17 mouse cellular contexts compared by ENCODE assay signal in genomic region chr11:46116510-46116909, GRCm38 (mm10). TPM values are rescaled to one million over a fixed set of nuclear protein-coding genes. Genes with fewer than 3 reads are reported as not detected.
A peak's percentile ranks its signal among the peaks of the same experiment; 100 is the strongest.
DNase-seq lines count a peak whose midpoint lies in the region; ATAC-seq and TF ChIP-seq lines count a peak whose summit lies in the region.
"Had no signal": no experiment of that assay in that cellular context is flagged by ENCODE, and none has a peak within 500 bp of the region (broad histone marks: within the 10 kb centered on the region; RNA-seq: fewer than 3 reads in every experiment).

No protein-coding gene starts in this region.

- H3K4me1 ChIP-seq in kidney, embryonic 16.5 days (ENCODE audit: insufficient read depth, low read length) = peaks cover 17% of the 10 kb centered on the region; the same call in 1 of the 2 replicates
- H3K4me1 ChIP-seq in heart, adult 2 months (ENCODE audit: control insufficient read depth, insufficient read depth, low read length) = peaks cover 9% of the 10 kb centered on the region
- H3K4me1 ChIP-seq: forebrain, embryonic 12.5 days; liver, embryonic 13.5 days had no signal

- H3K4me2 ChIP-seq in kidney, embryonic 16.5 days (replicated peaks; ENCODE audit: low read depth, low read length) = no peak overlapping the region
- H3K4me2 ChIP-seq in myocyte (ENCODE audit: low read depth) = peak overlapping the region; percentile 25
- H3K4me2 ChIP-seq: embryonic facial prominence, embryonic 13.5 days; forebrain, embryonic 12.5 days; heart, embryonic 11.5 days; liver, embryonic 13.5 days had no signal

- DNase-seq in kidney, adult 18-20 months = no peak
- peak; percentile 54 for DNase-seq in T-cell, adult 2 months (ENCODE audit: low spot score)
- DNase-seq in cerebellum, postnatal 25 days = no peak
- no peak for DNase-seq in heart, adult 2 months
- DNase-seq: adrenal gland, postnatal 25 days; heart, postnatal 4 days; layer of hippocampus, adult 9-11 months; liver, embryonic 13.5 days; thymus, postnatal 14 days had no signal

- peak; percentile 40; the same call in 1 of the 2 replicates for ATAC-seq in kidney, embryonic 16.5 days (ENCODE audit: low FRiP score, low TSS enrichment)
- ATAC-seq in CD4-positive, CD25-positive, alpha-beta regulatory T cell, adult 4 months = peak; percentile 32
- ATAC-seq in activated CD4-positive, CD25-positive, alpha-beta regulatory T cell, adult 4 months = no peak
- ATAC-seq: inflammation-experienced regulatory T-cells, adult 6 months had no signal

- TF ChIP-seq POLR2A in myocyte (IDR thresholded peaks at IDR 0.05; ENCODE audit: insufficient read length, low read depth) = no peak
- no peak for TF ChIP-seq POLR2A in heart, adult 2 months (IDR thresholded peaks at IDR 0.05; ENCODE audit: insufficient read depth, low read depth, low read length)

- no peak for TF ChIP-seq EP300 in heart, adult 2 months (IDR thresholded peaks at IDR 0.05; ENCODE audit: insufficient read depth, low read depth, low read length)

- no peak overlapping the region for H3K4me3 ChIP-seq in kidney, embryonic 16.5 days (ENCODE audit: low read length)
- no peak overlapping the region for H3K4me3 ChIP-seq in myocyte
- H3K4me3 ChIP-seq in heart, adult 2 months = no peak overlapping the region
- H3K4me3 ChIP-seq: embryonic facial prominence, embryonic 13.5 days; forebrain, embryonic 12.5 days; liver, embryonic 13.5 days had no signal

- H3K27me3 ChIP-seq in kidney, embryonic 16.5 days (ENCODE audit: insufficient read depth, low read length) = no peaks in the 10 kb centered on the region
- no peaks in the 10 kb centered on the region for H3K27me3 ChIP-seq in myocyte (ENCODE audit: control insufficient read depth, insufficient read depth, insufficient read length)
- H3K27me3 ChIP-seq in heart, adult 2 months (ENCODE audit: control insufficient read depth, insufficient read depth, low read length) = no peaks in the 10 kb centered on the region
- H3K27me3 ChIP-seq: embryonic facial prominence, embryonic 13.5 days; forebrain, embryonic 12.5 days had no signal

- peaks cover 15% of the 10 kb centered on the region; the same call in 1 of the 2 replicates for H3K36me3 ChIP-seq in kidney, embryonic 16.5 days (ENCODE audit: insufficient read depth, low read length)
- peaks cover 44% of the 10 kb centered on the region for H3K36me3 ChIP-seq in myocyte (ENCODE audit: control insufficient read depth, insufficient read depth)
- peaks cover 15% of the 10 kb centered on the region for H3K36me3 ChIP-seq in heart, adult 2 months (ENCODE audit: control insufficient read depth, insufficient read depth, low read length)
- H3K36me3 ChIP-seq: liver, embryonic 13.5 days had no signal

- 58% methylated on average over 2 of the region's 2 CpGs for WGBS in kidney, embryonic 16.5 days
- 79% methylated on average over 2 of the region's 2 CpGs for WGBS in heart, adult 2 months

- no peak for TF ChIP-seq CTCF in heart, adult 2 months (IDR thresholded peaks at IDR 0.05)

- no peaks in the 10 kb centered on the region for H3K9me3 ChIP-seq in kidney, embryonic 16.5 days (ENCODE audit: low read length)
- H3K9me3 ChIP-seq: embryonic facial prominence, embryonic 13.5 days; forebrain, embryonic 12.5 days; liver, embryonic 13.5 days had no signal

- H3K27ac ChIP-seq in kidney, embryonic 16.5 days (ENCODE audit: low read length) = no peak overlapping the region
- H3K27ac ChIP-seq in heart, adult 2 months = no peak overlapping the region; the same call in 1 of the 2 replicates
- H3K27ac ChIP-seq: embryonic facial prominence, embryonic 13.5 days; forebrain, embryonic 12.5 days; liver, embryonic 13.5 days had no signal

- intact Hi-C loops in heart, adult 2 months (cut with DNase I) = no loop called here

- no peaks in the 10 kb centered on the region for H3K79me2 ChIP-seq in myocyte (ENCODE audit: control insufficient read depth, insufficient read depth)
- H3K79me2 ChIP-seq in heart, adult 2 months (replicated peaks; ENCODE audit: control insufficient read depth, insufficient read depth, low read length) = no peaks in the 10 kb centered on the region

- H3ac ChIP-seq in myocyte (ENCODE audit: control insufficient read depth, insufficient read length) = no peak overlapping the region

- no peak overlapping the region for H3K9ac ChIP-seq in kidney, embryonic 16.5 days (replicated peaks; ENCODE audit: low read length)
- H3K9ac ChIP-seq in heart, adult 2 months (ENCODE audit: low read depth, low read length) = no peak overlapping the region
- H3K9ac ChIP-seq: embryonic facial prominence, embryonic 13.5 days; forebrain, embryonic 12.5 days; liver, embryonic 13.5 days had no signal

TF ChIP-seq in myocyte, 11 proteins besides CTCF, POLR2A, EP300 and RAD21:
- TF ChIP-seq MAX (IDR thresholded peaks at IDR 0.05; ENCODE audit: low read depth) = no peak
- peak; percentile 36 to 56 (median 52) for TF ChIP-seq MYOD1 (IDR thresholded peaks at IDR 0.05; ENCODE audit: control insufficient read depth in 1 of 3, insufficient read length in 2 of 3, low read depth in 2 of 3)
- peak; percentile 80 for TF ChIP-seq USF1 (IDR thresholded peaks at IDR 0.05; ENCODE audit: low read depth)
- TF ChIP-seq CEBPB (IDR thresholded peaks at IDR 0.05; ENCODE audit: insufficient read depth, poor library complexity, severe bottlenecking) = no peak
- TF ChIP-seq TCF12 (IDR thresholded peaks at IDR 0.05; ENCODE audit: insufficient read depth, poor library complexity, severe bottlenecking) = peak; percentile 9
- peak in 1 of 3 experiments; percentile 38 for TF ChIP-seq MYOG (IDR thresholded peaks at IDR 0.05; ENCODE audit: control insufficient read depth in 1 of 3, insufficient read depth in 1 of 3, insufficient read length in 2 of 3, low read depth in 2 of 3)

RNA-seq across cellular contexts. Expression of gene Nipal4, which starts 49.8 kb away (rescaled TPM):
- 0.59 and 1.4 TPM in 2 replicates for polyA plus RNA-seq in kidney, embryonic 16.5 days (2015; fragmentation: Nextera tagmentation; extraction: Ambion mirVana)
- polyA plus RNA-seq in CD4-positive, CD25-positive, alpha-beta regulatory T cell, adult 4 months (2017; shearing (Covaris generic)) = under 1 TPM in 1 of 2 experiments, not detected in 1; 0.27 TPM
- polyA plus RNA-seq in myocyte (2012; fragmentation: generic; extraction: Trizol) = 0.02 TPM
- under 1 TPM; 0.11 to 0.18 TPM for total RNA-seq in heart, adult 2 months (2021)
- polyA plus RNA-seq in heart, adult 2 months (2012; rRNA removed) = 0.18 and 0.20 TPM in 2 replicates
- under 1 TPM in 1 of 2 experiments, not detected in 1; 0.41 TPM for polyA plus RNA-seq in activated CD4-positive, CD25-positive, alpha-beta regulatory T cell, adult 4 months (2017; shearing (Covaris generic))
